Mouse (Mus musculus) large intestine, adult 2 months (tissue): ENCODE data around the gene Leap2. TPM values are rescaled to one million over a fixed set of nuclear protein-coding genes. Genes with fewer than 3 reads are reported as not detected.
A peak's percentile ranks its signal among the peaks of the same experiment; 100 is the strongest.
"Not testable (repeated sequence)": the region's sequence is repeated elsewhere in the genome, so short reads cannot be mapped to it uniquely, and the experiment has no call there.

Source experiments
- DNase-seq: peaks from one replicate; pipeline ENCODE4 v3.0.0-alpha.2; 2012; ENCODE audit warnings: low read depth, low spot score
- WGBS: fragments of 180-500 bp; shearing (Covaris S2); methylation state at CpG from one replicate; pipeline ENCODE4 v1.1.7; 2018; 5-methylcytosine and 5-hydroxymethylcytosine counted together
- polyA plus RNA-seq: library from polyadenylated mRNA; depleted of rRNA; stranded (reverse); fragments of >200 nt; gene quantifications from 2 replicates; pipeline ENCODE4 v1.2.3, GENCODE M21; 2012

Gene Leap2
- polyA plus RNA-seq, 1 experiment = 5.3 TPM

GRCm38 (mm10) chr11:53445562-53445961, 22.6 kb upstream of the Leap2 start:
- no peak for DNase-seq
- WGBS = 84% methylated on average over 13 of the region's 13 CpGs

- no peak for DNase-seq
- 16% methylated on average over 6 of the region's 6 CpGs for WGBS
These were observed 20.9 kb upstream of the Leap2 start for GRCm38 (mm10) chr11:53443861-53444260.

- DNase-seq = no peak
- 46% methylated on average over 12 of the region's 12 CpGs for WGBS
These were observed 19.0 kb upstream of the Leap2 start for GRCm38 (mm10) chr11:53441921-53442320.

DNA sequence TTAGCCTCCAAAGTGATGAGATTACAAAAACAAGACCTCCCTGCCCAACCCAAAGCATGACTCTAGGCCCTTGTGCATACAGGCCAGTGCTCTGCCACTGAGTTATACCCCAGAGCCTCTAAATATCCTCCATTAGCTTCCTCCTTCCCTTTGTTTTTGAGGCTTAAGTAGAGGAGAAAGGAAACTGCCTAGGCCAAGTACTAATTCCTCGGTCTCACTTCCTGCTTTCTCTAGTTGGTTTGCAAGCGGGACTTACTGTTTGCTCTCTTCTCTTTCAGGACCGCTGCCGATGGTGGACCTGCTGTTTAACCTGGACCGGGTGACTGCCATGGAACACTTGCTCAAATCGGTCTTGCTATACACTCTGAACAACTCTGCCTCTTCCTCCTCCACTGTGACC, 13.4 kb upstream of the Leap2 start:
- no peak for DNase-seq
- 85% methylated on average over 6 of the region's 6 CpGs for WGBS

DNA sequence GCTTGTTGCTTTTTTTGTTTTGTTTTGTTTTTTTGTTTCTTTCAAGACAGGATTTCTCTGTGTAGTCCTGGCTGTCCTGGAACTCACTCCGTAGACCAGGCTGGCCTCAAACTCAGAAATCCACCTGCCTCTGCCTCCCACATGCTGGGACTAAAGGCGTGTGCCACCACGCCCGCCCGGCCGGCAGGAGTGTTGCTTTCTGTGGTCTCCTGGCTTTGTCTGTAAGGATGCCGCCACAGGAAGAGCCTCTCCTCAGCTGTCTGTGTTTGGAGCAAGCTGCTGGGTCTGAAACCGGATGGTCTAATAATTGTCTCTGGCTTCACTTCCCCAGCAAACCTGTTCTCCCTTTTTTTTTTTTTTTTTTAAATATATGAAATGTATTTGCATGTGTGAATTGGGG, 12.5 kb upstream of the Leap2 start:
- 77% methylated on average over 8 of the region's 8 CpGs for WGBS
- DNase-seq = no peak

DNA sequence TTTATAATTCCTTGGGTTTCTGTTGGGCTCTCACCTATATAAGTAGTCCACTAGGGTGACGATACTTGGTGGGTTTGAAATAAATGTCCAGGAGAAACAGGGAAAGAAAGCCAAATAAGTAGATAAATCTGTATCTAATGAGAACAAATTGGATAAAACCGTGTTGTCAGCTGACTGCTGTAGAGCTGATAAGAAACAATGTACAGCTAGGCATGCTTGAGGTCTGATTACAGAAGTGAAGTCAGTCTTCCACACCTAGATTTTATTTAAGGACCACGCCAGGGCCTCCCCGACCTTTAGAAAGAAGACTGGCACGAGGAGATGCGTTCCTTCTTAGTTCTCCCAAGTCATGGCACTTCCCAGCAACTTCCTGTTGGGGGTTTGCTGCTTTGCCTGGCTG, 10.1 kb upstream of the Leap2 start:
- no peak for DNase-seq
- 59% methylated on average over 6 of the region's 6 CpGs for WGBS

DNA sequence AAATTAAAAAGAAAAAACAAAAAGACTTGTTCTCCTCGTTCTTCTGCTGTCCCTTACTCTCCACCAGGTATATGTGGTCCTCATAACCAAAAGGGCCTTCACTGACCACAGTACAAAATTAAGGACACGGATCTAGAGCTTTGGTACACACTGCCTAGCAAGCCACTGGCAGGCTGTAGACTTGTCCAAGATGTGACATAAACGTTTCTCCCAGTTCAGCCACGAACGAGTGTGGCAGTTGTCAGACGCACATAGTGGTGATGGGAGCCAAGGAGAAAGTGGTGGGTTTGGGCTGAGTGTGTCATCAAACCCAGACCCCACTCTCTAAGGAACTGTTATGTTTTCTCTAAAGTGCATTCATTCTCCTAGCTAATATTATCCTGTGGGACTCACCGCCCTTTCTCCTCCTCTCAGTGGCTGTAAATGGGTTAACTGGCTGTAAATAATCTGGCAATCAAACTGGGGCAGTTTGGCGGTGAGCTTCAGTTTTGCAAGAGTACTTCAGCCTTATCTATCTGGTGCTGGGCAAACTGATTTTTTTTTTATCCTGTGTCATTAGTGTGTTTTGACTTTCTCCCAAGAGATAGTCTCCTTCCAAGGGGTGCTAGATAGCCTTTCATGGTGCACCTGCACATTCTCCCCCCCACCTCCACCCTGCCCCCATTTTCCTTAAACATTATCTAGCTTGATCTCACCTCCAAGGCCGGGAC, 8.5 kb upstream of the Leap2 start:
- DNase-seq = no peak
- WGBS = 5% methylated on average over 9 of the region's 9 CpGs

DNA sequence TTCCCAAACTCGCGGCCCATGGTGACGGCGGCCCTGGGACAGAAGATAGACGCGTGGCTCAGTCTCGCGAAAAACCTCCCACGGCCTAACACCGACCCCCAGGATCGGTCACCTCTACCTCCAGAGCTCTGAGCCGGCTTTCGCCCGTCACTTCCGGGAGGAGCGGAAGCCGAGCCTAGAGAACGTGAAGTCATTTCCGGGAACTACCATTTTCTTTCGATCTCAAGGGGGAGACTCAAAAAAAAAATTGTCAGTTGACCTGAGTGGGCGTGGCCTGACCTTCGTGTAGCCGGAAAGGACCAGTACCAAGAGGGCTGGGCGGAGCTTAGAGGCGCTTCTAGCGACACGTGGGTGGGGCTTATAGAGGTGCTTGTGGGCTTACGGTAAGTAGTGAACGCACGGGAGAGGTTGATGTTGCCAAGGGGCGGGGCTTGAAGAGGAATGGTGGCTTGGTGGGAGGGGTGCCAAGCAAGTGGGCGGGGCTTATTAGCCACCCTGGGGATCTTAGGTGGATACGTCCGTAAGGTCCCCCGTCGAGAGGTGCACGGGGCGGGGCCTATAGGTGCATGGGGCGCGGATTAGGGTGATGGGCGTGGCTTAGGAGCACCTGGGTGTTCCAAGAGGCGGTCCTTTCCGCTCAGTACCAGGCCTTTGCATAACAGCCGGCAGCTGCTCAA, 7.8 kb upstream of the Leap2 start, which contains the start of the genes Uqcrq and Gdf9:
TSS of gene Uqcrq (minus strand) at position 162 of the 677 bp plus-strand sequence.
TSS of gene Gdf9 (plus strand) at position 354 of the 677 bp plus-strand sequence.
- WGBS = under 1% methylated on average over 44 of the region's 44 CpGs
- DNase-seq = peak; percentile 99

DNA sequence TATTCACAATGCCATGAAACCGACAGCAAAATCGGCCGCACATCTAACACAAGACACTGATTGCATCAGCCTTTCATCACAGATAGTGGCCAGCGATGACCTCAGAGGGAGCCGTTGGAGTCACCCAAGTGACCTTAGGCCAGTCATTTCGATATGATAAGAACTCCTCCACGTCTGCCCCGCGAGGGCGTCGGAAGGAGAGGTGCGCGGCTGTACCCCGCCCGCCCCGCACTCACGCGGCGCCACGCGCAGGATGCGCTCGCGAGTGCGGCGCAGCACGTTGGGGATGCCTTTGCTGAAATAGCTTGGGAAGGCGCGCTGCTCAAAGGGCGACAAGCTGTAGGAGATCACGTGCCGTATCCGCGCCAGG, 7.3 kb upstream of the Leap2 start:
- no peak for DNase-seq
- WGBS = under 1% methylated on average over 34 of the region's 34 CpGs

GRCm38 (mm10) chr11:53429182-53429581, 6.2 kb upstream of the Leap2 start:
- no peak for DNase-seq

DNA sequence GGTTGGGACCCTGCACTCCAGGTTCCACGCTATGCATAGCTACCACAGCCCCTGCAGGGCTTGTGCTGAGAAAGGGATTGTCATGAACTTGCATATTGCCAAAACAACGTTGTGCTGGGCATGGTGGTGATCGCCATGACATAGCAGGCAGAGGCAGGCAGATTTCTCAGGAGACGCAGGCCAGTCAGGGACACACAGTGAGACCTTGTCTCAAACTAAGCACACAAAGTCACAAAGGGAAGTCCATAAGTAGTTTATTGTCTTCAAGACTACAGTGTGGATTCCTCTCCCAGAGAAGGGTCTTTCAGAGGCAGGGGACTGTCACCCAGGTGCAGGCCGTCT, 5.7 kb upstream of the Leap2 start:
- WGBS = 95% methylated on average over 5 of the region's 5 CpGs
- DNase-seq = no peak

DNA sequence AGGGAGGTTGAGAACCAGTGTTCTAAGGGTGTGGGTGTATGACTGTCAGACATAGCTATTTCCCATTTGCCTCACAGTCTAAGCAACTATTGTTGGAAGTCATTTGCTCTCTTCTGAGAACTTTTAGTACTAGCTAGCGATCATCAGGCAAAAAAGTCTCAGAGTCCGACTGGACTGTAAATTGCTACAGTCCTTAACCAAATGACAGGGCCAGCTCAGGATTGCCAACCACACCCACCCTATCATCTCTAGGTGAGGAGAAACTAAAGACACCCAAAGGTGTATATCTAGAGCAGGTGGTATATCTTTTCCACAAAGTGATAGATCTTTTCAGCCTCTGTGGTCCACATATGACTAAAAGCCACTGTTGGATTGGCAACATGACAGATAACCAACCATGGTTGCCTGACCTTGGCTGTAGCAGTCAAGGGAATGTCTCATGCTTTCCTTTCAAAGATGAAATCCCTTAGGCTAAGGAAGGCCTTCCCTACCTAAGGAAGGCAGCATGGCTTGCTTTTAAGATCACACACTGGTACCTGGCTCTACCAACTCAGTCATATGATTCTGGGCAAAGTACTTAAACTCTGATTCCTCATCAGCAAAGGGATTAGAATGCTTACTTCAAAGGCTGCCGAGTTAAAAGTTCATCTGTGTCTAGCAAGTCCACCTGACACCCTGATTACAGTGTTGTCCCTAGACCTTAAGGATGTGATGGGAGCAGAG, 5.2 kb upstream of the Leap2 start:
- no peak for DNase-seq
- WGBS = 62% methylated on average over 3 of the region's 3 CpGs

- WGBS = 84% methylated on average over 3 of the region's 3 CpGs
- DNase-seq = not testable (repeated sequence)
These were observed 3.9 kb upstream of the Leap2 start for GRCm38 (mm10) chr11:53426914-53427313.

GRCm38 (mm10) chr11:53425711-53426255, 2.8 kb upstream of the Leap2 start:
- 70% methylated on average over 6 of the region's 6 CpGs for WGBS
- DNase-seq = no peak

DNA sequence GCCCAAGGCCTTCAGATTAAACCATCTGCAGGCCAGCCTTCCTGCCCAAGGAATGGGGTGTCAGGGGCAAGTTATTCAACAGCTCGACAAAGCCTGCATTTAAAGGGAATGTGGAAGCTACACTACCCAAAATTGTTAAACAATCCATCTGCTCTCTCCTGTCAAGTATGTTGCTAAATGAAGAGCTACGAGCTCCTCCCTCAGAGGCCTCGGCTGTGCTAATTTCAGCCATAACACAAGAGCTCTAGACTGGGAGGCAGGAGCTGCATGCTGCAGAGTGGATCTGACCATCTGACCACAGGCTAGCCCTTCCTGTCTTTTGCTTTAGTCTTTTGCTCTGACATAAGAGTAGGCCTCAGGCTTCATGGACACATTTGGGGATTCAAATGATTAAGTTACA, 2.3 kb upstream of the Leap2 start:
- no peak for DNase-seq
- 61% methylated on average over 3 of the region's 3 CpGs for WGBS

DNA sequence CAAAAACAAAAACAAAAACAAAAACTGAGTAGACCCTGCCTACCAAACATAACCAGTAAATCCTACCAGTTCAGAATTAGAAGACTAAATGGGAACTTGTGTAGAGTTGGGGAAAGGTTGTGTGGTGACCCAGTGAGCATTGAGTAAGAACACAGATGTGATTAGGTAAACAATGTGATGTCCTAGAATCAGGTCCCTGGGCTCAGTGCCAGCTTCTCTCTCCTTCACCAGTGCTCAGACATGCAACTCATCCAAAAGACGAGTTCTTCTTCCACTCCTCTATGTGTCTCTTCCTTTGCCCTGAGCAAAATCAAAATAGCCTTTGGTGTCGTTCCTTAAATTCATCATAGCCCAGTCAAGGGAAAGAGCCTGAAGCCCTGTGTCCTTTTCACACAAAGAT, 1.9 kb upstream of the Leap2 start:
- 79% methylated on average over 2 of the region's 2 CpGs for WGBS
- no peak for DNase-seq

- no peak for DNase-seq
These were observed 4.9 kb downstream of the Leap2 start for GRCm38 (mm10) chr11:53418048-53418447.

DNA sequence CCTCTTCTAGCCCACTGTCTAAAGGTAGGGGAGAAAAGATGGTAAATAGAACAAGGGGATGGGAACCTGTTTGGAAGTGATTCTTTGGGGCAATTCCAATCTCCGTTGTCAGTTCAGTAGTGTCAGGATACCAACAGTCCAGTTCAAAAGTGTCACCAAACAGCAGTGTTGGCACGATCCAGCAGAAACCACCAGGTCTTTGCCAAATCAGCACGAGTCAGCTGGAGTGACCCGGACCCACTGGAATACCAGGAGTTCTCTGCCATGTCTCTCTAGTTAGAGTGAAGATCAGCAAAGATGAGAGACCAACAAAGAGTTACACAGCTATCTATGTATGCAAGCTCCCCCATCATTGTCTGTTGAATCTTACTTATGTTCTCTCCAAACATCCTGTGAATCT, 9.1 kb downstream of the Leap2 start:
- WGBS = 90% methylated on average over 4 of the region's 4 CpGs
- DNase-seq = no peak

DNA sequence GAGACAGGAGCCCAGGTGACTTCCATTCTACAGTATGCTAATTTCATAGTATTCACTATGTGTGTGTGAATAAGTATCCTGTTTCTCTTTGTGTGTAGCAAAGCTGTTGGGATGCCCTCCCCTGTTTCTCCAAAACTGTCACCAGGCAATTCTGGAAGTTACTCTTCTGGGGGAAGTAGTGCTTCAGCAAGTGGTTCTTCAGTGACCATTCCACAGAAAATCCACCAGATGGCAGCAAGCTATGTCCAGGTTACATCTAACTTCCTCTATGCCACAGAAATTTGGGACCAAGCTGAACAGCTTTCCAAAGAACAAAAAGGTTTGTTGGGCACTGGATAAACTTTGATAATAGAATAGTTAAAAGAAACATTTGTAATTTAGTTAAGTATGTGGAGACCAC, 11.2 kb downstream of the Leap2 start:
- DNase-seq = no peak

DNA sequence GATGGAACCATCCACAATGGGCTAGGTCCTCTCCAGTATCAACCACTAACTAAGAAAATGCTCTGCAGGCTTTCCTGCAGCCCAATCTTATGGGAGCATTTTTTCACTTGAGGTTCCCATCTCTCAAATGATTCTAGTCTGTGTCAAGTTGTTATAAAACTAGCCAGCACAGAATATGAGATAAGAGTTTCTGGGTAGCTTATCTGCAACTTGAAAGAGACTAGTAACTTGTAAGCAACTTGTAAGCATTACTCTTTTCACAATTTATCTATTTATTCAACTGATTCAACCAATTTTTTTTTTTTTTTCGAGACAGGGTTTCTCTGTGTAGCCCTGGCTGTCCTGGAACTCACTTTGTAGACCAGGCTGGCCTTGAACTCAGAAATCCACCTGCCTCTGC, 19.3 kb downstream of the Leap2 start:
- 83% methylated on average over 1 of the region's 1 CpGs for WGBS
- DNase-seq = no peak

DNA sequence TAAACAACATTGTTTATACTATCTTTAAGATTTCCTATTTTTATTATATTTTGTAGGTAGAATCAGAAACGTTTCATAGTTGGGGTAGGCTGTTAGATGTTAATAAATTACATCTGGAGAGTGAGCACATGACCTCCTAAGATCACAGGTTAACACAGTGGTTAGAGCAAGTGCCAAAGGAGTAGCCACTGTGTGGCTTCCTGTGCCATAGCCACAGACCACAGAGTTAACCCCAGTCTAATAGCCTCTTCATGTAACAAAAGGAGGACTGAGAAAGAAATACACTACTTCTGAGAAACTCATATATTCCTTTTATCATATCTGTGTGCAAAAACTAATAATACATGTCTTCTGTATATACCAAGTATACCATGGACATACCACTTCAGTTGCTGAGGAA, 29.1 kb downstream of the Leap2 start:
- WGBS = 62% methylated on average over 1 of the region's 1 CpGs
- no peak for DNase-seq
